Mouse (Mus musculus) c-Kit-negative CD71-positive TER-119-positive erythroid progenitor cells, embryonic 14.5 days (primary cell): ENCODE results near the gene Rasgrp2.

Source experiments
- DNase-seq: peaks from one replicate; pipeline ENCODE4 v3.0.0-alpha.2; 2013; ENCODE audit warnings: low read depth, low spot score

The Rasgrp2 gene

DNA sequence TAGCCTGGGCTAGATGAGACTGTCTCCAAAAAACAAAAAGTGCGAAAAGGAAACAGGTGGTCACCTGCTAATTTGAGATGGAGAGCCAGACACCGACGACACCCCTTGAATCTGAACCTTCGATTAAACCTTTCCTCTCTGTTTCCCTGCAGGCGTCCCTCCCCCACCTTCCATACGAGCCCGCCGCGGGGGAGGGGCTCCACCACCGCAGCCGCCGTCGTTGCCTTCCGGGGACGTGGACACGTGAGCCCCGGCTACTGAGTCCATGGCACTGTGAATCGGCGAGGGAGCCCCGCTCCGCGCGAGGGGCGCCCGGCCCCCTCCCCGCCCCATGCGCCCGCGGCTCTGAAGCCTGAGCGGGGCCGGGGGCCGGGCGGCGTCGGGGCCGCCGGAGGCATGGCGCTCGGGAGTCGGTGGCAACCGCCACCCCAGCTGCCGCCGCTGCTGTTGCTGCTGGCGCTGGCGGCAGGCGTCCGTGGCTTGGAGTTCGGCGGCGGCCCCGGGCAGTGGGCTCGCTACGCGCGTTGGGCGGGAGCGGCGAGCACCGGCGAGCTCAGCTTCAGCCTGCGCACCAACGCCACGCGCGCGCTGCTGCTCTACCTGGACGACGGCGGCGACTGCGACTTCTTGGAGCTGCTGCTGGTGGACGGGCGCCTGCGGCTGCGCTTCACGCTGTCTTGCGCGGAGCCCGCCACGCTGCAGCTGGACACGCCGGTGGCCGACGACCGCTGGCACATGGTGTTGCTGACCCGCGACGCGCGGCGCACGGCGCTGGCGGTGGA lies 28.7 kb downstream of the Rasgrp2 start:
- no peak for DNase-seq

DNA sequence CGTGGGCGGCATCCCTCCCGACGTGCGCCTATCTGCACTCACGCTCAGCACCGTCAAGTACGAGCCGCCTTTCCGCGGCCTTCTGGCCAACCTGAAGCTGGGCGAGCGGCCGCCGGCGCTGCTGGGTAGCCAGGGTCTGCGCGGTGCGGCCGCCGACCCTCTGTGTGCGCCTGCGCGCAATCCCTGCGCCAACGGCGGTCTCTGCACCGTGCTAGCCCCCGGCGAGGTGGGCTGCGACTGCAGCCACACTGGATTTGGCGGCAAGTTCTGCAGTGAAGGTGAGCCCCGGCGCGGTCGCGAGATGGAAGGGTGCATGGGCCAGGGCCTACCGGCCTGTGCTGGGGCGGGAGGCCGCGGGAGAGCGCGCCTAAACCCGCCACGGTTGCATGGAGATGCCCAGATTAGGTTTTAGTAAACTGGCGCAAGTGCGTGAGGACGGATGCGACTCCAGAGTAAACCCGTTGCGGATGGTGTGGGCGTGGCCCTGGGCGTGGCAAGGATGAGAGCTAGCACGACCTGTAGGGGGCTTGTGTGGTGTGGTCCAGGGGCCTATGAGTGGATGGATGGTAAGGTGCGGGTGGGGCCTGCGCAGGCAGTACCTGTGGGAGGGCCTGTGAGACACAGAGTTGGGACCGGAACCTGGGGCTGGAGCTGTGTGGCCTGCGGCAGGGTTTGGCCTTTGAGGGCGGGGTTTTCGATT lies 29.5 kb downstream of the Rasgrp2 start:
- DNase-seq, result no peak

DNA sequence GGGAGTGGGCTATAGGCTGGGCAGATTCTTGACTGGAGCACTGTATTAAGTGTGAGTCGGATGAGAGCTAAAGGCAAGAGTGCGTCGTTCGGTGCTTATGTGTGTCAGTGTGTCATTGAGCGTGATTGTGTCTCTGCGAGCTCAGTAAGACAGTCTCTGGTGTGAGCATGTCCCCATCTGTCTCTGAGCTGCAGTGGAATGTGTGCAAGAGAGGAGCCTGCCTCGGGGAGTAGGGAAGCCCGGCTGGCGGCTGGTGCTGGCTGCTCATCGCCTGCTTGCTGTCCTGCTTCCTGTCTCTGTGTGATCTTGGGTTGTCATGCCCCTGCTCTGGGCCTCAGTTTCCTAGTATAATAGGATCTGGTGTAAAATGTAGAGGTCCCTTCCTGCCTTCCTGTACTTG lies 43.9 kb downstream of the Rasgrp2 start:
- DNase-seq, result no peak

DNA sequence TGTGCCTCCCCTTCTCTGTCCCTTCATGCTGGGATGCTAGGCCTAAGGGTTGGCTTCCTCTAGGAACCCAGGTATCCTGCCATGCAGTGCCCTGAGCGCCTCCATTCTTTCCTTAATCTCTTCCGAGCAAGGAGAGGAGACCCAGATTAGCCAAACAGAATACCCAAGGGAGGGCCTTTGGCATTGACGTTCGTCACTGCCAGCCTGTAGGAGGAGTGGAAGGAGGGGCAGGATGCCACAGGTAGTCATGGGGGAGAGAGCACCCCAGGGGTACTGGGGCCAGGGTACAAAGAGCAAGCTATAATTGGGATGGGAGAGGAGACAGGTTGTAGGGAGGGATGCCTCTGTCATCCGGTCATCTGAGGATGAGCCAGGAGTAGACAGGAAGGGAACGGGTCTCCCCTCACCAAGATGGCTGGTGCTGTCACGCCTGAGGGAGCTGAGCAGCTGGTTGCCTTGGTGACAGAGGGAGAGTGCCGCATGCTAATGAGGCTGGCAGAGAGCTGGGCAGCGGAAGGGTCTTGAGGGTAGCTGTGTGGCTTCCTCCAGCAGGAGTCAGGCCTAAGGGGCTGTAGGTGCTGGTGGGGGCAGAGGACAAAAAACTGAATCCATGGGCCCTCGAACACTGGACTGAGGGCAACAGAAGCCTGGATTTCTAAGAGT lies 46.8 kb downstream of the Rasgrp2 start:
- no peak for DNase-seq

DNA sequence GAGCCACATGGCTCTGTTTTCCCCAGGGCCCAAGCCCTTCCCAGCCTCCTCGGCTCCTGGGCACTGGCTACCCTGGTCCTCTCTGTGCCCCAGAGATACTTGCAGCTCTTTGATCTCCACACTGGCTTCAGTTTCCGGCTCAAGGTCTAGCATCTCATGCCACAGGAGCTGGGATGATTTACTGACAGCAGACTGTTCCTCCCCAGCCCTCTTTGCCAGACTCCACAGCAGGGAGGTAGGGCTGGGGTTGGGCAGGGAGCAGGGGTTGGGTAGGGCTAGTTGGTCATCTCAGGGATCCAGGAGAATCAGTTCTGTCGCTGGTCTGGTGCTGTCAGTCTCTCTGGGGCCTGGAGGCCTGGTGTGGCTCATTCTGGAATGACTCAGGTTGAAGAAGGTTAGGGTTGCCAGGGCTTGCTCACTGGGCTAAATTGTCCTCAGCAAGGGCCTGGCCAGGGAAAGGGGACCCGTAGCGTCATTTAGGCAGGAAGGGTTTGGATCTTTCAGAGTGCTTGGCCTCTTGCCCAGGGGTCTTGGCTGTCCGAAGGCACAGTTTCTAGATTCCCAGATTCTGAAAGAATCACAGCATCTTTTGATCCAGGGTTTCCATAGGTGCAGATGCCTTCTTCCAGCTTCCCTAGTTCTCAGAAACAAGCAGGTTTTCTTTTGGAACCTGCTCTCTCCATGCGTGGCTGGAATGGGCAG lies 47.7 kb downstream of the Rasgrp2 start:
- no peak for DNase-seq

DNA sequence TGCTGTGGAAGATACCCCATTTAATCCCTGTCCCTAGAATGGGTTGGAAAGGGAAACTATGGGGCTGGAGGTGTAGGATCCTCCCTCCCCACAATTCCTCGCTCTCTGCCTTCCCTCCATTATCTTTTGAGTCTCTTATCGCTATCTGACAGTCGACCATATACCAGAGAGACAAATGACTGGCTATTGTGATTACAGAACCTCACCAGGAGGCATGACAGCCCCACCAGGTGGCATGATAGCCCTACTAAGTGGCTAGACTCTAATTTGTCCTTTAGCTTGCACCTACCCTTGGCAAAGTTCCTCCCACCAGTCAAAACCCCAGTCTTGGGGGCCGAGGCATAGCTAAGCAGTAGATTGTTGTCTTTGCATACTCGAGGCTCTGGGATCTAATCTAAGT lies 49.6 kb downstream of the Rasgrp2 start:
- no peak for DNase-seq

DNA sequence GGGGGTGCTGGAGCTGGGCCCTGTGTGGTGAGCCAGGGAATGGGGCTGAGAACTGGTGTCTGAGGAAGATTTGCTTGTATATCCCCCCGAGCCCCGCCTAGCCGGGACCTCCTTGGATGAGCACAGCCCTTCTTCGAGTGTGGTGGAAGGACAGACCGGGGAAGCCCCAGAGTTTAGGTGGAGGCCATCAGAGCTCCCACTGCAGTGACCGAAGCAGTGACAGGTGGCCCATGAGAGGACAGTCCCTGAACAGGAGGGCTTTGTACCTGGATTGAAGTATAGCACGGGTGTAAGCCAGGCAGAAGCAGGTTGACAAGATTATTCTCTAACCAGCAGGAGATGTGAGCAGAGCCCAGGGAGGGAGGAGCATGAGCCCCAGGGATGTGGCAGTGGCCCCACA lies 50.7 kb downstream of the Rasgrp2 start:
- no peak for DNase-seq

DNA sequence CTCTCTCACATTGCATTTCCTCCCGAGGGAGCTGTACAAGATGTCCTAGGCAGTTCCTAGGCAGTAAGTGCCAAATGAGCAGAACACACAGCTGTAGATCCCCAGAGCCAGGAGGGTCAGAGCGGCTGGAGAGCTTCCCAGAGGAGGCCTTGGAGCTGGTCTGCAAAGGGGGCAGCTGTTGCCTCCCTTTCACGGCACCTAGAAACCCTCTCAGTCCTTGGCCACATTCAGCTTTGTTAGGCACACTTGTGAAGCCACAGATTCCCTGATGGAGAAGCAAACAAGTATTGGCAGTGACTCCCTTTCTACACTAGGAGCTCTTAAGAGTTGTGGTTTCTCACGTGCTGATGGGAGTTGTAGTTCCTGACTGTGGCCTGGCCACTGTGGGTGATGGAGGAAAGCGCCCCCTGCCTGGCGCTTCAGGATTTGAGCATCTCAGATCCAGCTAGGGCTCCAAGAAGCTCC lies 52.9 kb downstream of the Rasgrp2 start:
- DNase-seq, result no peak

DNA sequence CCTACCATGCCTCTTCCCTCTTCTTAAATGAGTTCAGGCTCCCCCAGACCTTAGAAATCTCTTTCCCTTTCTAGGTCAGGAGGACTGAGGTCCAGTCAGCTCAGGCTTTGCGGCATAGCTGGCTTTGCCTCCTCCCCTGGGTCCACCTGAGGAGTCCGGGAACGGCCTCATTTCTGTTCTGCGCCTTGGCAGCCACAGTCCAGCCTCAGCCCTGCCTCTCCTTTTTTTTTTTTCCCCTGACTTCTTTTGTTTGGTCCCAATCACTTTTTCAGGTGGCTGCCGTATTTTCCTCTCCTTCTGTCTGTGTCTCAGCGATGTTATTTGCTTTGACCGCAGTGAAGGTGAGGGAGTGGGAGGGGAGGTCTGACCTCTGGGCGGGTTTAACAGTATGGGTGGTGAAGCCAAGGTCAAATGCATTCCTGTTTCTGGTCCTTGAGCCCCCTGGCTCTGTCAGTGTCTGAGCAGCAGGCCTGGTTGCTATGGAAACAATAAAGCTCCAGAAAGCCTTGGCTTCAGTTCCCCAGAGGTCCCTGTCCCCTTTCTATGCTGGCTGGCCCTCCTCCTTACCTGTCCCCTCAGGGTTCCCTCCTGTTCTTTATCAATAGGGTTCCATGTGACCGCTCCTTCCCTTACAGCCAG lies 53.7 kb downstream of the Rasgrp2 start:
- no peak for DNase-seq

DNA sequence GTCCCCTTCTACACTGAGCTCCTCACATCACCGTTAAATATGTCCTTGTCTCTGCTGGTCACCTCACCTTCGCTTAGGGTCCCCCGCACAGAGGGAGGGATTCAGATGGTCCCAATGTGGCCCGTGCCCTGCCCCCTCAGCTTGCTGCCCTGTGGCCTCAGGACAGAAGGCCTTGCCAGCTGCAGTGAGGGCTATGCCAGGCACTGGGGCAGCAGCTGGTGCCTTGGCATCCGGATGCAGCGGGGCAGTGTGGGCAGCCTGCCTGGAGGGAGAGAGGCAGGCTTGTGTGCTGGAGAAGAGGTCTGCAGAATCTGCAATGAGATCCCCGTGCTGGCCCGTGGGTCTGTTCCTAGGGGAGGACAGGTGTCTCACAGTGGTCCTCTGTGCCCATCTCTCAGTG lies 54.2 kb downstream of the Rasgrp2 start:
- no peak for DNase-seq

DNA sequence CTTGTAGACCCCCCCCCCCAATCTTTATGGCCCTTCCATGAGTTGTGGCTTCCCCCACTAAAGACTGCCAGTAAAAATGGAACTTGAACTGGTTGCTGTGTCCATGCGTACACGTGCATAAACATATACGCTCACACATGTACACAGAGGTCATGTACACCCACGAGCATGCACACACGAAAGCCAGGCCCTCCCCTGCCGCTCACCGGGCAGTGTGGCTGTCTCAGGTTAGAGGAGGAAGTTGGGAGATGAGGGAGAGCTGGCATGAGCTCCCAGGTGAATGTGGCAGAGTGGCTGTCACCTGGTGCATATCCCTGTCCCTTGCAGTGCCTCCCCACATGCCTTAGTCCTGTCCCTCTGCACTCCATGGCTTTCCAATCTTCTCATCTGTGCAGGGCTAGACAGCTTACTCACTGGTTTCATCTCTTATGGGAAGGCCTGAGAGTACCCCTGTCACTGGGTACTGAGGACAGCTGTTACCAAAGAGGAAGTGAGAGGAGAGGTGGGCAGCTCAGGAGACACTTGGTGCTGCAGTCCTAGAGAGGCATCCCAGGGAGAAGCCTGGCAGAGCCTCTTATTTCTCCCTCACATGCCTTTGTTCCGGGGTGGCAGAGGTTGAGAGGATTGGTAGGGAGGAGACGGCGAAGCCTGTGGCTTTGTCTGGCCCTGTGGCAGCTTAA lies 55.0 kb downstream of the Rasgrp2 start:
- DNase-seq, result no peak

DNA sequence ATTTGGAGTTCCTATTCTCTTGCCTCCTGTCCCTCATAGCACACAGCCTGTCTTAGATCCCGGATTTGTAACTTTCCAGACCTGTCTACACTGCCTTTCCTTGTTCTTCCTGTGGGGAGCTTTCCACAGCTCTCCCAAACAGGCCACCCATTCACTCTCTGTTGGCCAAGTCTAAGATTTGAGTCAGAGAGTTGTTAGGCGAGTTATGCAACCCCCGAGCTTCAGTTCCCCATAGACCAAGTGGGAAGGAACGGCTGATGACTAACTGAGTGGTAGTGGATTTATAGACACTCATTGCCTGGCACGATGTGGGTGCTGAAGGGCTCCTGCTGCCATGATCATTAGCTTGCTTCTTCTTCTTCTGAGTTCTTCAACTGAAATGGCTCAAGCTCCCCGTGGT lies 60.4 kb downstream of the Rasgrp2 start:
- no peak for DNase-seq

DNA sequence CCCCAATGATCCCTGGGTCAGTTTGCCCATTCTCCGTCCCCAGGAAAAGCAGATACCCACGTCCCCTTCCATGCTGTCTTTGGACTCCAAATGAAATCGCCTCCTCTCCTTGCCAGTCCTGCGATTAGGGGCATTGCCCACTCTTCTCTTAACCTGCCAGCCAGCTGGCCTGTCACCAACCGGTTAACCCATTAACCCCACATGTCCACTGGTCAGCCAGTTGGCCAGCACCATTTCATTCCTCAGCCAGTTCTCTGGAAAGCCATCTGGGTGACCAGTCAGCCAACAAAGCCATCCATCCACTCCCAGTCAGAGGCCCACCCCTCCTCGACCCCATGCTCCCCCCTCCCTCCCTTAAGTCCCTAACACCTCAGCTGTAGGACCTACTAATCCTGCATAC lies 63.7 kb downstream of the Rasgrp2 start:
- DNase-seq, result no peak

DNA sequence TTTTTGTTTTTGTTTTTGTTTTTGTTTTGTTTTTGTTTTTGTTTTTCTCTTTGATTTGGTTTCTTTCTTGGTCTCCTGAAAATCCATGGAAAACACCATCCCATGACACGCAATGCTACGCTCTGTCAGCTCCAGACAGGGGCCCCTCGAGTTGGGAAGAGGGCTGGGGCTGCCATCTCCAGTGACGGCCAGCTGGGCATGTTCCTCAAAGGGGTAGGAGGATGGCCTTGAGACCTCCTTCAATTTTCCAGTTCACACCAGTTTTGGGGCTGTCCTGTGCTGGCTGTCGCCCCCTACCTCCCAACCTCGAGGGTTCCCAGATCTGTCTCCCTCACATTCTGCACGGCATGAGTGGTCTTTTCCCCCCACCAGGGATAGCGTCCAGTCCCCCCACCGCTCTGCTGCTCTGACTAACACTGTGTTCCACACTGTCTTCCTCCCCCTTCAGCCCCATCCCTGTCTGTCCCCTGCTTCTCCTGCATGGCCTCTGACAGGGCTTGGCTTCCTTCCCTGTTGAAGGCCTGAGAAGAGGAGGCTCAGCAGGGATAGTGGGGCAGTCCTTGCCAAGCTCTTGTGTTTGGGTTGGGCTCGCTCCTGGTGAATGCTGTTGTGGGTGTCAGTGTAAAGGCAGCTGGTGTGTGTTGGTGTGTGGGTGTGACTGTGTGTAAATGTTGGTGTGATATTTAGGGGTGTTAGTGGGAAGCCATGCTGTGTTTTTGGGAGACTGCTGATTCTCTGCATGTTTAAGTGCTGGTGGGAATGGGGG lies 65.3 kb downstream of the Rasgrp2 start:
- DNase-seq, result no peak
